Mouse (Mus musculus) frontal cortex, postnatal 36 days (tissue): ENCODE data around the gene Tecpr2.
"Not testable (repeated sequence)": the region's sequence is repeated elsewhere in the genome, so short reads cannot be mapped to it uniquely, and the experiment has no call there.

Source experiments
- DNase-seq, 2 experiments: peaks; one replicate each; pipeline ENCODE4 v3.0.0; 2022; ENCODE audit warnings: low spot score in 2 of 2

The Tecpr2 gene

GRCm38 (mm10) chr12:110889036-110890020 lies at the start of gene Tecpr2, which contains the start of gene Cinp:
Tecpr2 (plus strand) TSS chr12:110889264.
Cinp (minus strand) TSS chr12:110889145.
- peak; percentile 98 for DNase-seq

- peak; percentile 97 to 99 for DNase-seq
These were observed 48.5 kb upstream of the Tecpr2 start, which contains the start of gene Mok for GRCm38 (mm10) chr12:110840348-110841198. Mok (minus strand) TSS chr12:110840939.

GRCm38 (mm10) chr12:110841731-110842493 lies 47.2 kb upstream of the Tecpr2 start:
- DNase-seq: no peak

- DNase-seq: peak; percentile 85 to 88
These were observed 45.6 kb upstream of the Tecpr2 start for GRCm38 (mm10) chr12:110843194-110844048.

GRCm38 (mm10) chr12:110844227-110845130 lies 44.6 kb upstream of the Tecpr2 start:
- DNase-seq: peak in 1 of 2 experiments; percentile 29

GRCm38 (mm10) chr12:110845131-110845880 lies 43.8 kb upstream of the Tecpr2 start:
- peak; percentile 88 to 89 for DNase-seq

GRCm38 (mm10) chr12:110846191-110846765 lies 42.8 kb upstream of the Tecpr2 start:
- no peak for DNase-seq

- peak; percentile 85 to 91 for DNase-seq
These were observed 38.8 kb upstream of the Tecpr2 start, which contains the start of gene Zfp839 for GRCm38 (mm10) chr12:110850010-110850928. Zfp839 (plus strand) TSS chr12:110850253.

GRCm38 (mm10) chr12:110850929-110851256 lies 38.2 kb upstream of the Tecpr2 start:
- no peak for DNase-seq

GRCm38 (mm10) chr12:110851414-110851813 lies 37.6 kb upstream of the Tecpr2 start:
- DNase-seq: no peak

GRCm38 (mm10) chr12:110851923-110852322 lies 37.1 kb upstream of the Tecpr2 start:
- DNase-seq: no peak

GRCm38 (mm10) chr12:110854786-110855737 lies 34.0 kb upstream of the Tecpr2 start:
- DNase-seq: no peak

- no peak for DNase-seq
These were observed 31.9 kb upstream of the Tecpr2 start for GRCm38 (mm10) chr12:110857196-110857595.

- not testable (repeated sequence) for DNase-seq
These were observed 30.4 kb upstream of the Tecpr2 start for GRCm38 (mm10) chr12:110858681-110859080.

GRCm38 (mm10) chr12:110860293-110860692 lies 28.8 kb upstream of the Tecpr2 start:
- DNase-seq: no peak

GRCm38 (mm10) chr12:110861256-110861655 lies 27.8 kb upstream of the Tecpr2 start:
- DNase-seq: peak in 1 of 2 experiments; percentile 21
